Mouse (Mus musculus) lung, postnatal 0 days (tissue): Measurements from ENCODE around the gene Itprid1.

ENCODE experiments used
- CTCF ChIP-seq: IDR thresholded peaks from 2 replicates; pipeline ENCODE4 v1.5.1; 2016; ENCODE audit warnings: antibody characterized with exemption, mild to moderate bottlenecking
- EP300 ChIP-seq: IDR thresholded peaks from 2 replicates; pipeline ENCODE4 v1.6.1; 2016; ENCODE audit warnings: antibody characterized with exemption, mild to moderate bottlenecking, control low read depth

GRCm38 (mm10) chr6:55879356-55879960 lies 42.8 kb downstream of the Itprid1 start:
- TF ChIP-seq CTCF: no peak
- no peak for TF ChIP-seq EP300
